Mouse (Mus musculus) B cell, adult 62 days (primary cell): ENCODE data around the gene Rsg1. TPM values are rescaled to one million over a fixed set of nuclear protein-coding genes. Genes with fewer than 3 reads are reported as not detected.

ENCODE experiments used
- total RNA-seq: library from RNA; stranded (reverse); gene quantifications from 4 replicates; pipeline ENCODE4 v1.2.4, GENCODE M21; 2023

Gene Rsg1
- 1.2 to 2.9 TPM (median 1.7 TPM) in 4 replicates for total RNA-seq

GRCm38 (mm10) chr4:141213770-141214336 is at the start of gene Rsg1:
Gene Rsg1, plus strand, starts transcription at chr4:141213956.

GRCm38 (mm10) chr4:141239388-141240125 is 25.8 kb downstream of the Rsg1 start, which contains the start of gene Arhgef19:
Gene Arhgef19, plus strand, starts transcription at chr4:141239499.

Other genes starting within 250 kb of the Rsg1 start
- gene Atp13a2, start 227.1 kb upstream of the Rsg1 start, total RNA-seq, result 83.0 to 109 TPM (median 90.1 TPM) in 4 replicates
- not detected in 4 replicates for gene Mfap2, start 203.5 kb upstream of the Rsg1 start, total RNA-seq
- 15.3 to 20.1 TPM (median 17.6 TPM) in 4 replicates for gene Crocc, start 153.4 kb upstream of the Rsg1 start, total RNA-seq
- 81.7 to 93.6 TPM (median 85.9 TPM) in 4 replicates for gene Necap2, start 135.6 kb upstream of the Rsg1 start, total RNA-seq
- not detected in 4 replicates for gene Spata21, start 125.6 kb upstream of the Rsg1 start, total RNA-seq
- 120 to 160 TPM (median 140 TPM) in 4 replicates for gene Szrd1, start 74.2 kb upstream of the Rsg1 start, total RNA-seq
- 18.1 to 25.2 TPM (median 20.6 TPM) in 4 replicates for gene Fbxo42, start 66.0 kb upstream of the Rsg1 start, total RNA-seq
- gene Arhgef19, start 25.5 kb downstream of the Rsg1 start, total RNA-seq, result not detected in 4 replicates
- gene Epha2, start 87.3 kb downstream of the Rsg1 start, total RNA-seq, result 19.0 to 27.4 TPM (median 25.1 TPM) in 4 replicates
- not detected in 4 replicates for gene Fam131c, start 154.3 kb downstream of the Rsg1 start, total RNA-seq
- not detected in 4 replicates for gene Clcnka, start 184.8 kb downstream of the Rsg1 start, total RNA-seq
- gene Clcnkb, start 202.1 kb downstream of the Rsg1 start, total RNA-seq, result not detected in 4 replicates
- not detected in 4 replicates for gene Hspb7, start 206.8 kb downstream of the Rsg1 start, total RNA-seq
- gene Srarp, start 222.1 kb downstream of the Rsg1 start, total RNA-seq, result not detected in 4 replicates
- gene Zbtb17, start 230.7 kb downstream of the Rsg1 start, total RNA-seq, result 43.5 to 55.8 TPM (median 49.0 TPM) in 4 replicates